Mouse (Mus musculus) ES-E14 (cell line): ENCODE results near the gene Mcm6. TPM values are rescaled to one million over a fixed set of nuclear protein-coding genes. Genes with fewer than 3 reads are reported as not detected.
"Not testable (repeated sequence)": the region's sequence is repeated elsewhere in the genome, so short reads cannot be mapped to it uniquely, and the experiment has no call there.

Experiments
- DNase-seq: peaks from one replicate; pipeline ENCODE4 v3.0.0-alpha.2; 2013; ENCODE audit warnings: low read depth, low spot score
- H3K27ac ChIP-seq: 2 replicates; pipeline ENCODE4 v1.5.1; 2012; ENCODE audit warnings: low read depth, mild to moderate bottlenecking, low read length, moderate library complexity, mixed read lengths; ENCODE audit not compliant: poor library complexity, insufficient read depth, severe bottlenecking
- H3K36me3 ChIP-seq: 2 replicates; pipeline ENCODE4 v1.6.1; 2012; ENCODE audit warnings: mild to moderate bottlenecking, low read length, moderate library complexity, mixed read lengths; ENCODE audit not compliant: control insufficient read depth, poor library complexity, insufficient read depth, severe bottlenecking
- H3K4me1 ChIP-seq, 2 experiments: fragments of 150-350 bp in 1 of 2; sonication (generic) in 1 of 2; 2 replicates each; pipeline ENCODE4 v1.6.1; 2012; ENCODE audit warnings: low read length in 2 of 2, mild to moderate bottlenecking in 1 of 2, mixed read lengths in 1 of 2; ENCODE audit not compliant: control insufficient read depth in 2 of 2, insufficient read depth in 2 of 2, poor library complexity in 1 of 2
- H3K4me3 ChIP-seq, 2 experiments: fragments of 150-350 bp in 1 of 2; sonication (generic) in 1 of 2; 2 replicates each; pipeline ENCODE4 v1.5.1; 2012; ENCODE audit warnings: low read length in 2 of 2, low read depth in 1 of 2, mild to moderate bottlenecking in 1 of 2, mixed read lengths in 1 of 2; ENCODE audit not compliant: insufficient read depth in 1 of 2, poor library complexity in 1 of 2, severe bottlenecking in 1 of 2
- H3K9ac ChIP-seq: 2 replicates; pipeline ENCODE4 v1.6.1; 2012; ENCODE audit warnings: low read depth, mild to moderate bottlenecking, low read length, mixed read lengths; ENCODE audit not compliant: poor library complexity, insufficient read depth, severe bottlenecking
- H3K9me3 ChIP-seq: fragments of 150-350 bp; sonication (generic); 2 replicates; pipeline ENCODE4 v1.6.1; 2012; ENCODE audit warnings: low read depth, mild to moderate bottlenecking, low read length; ENCODE audit not compliant: control insufficient read depth, insufficient read depth
- CHD2 ChIP-seq: IDR thresholded peaks from 2 replicates; pipeline ENCODE4 v1.6.1; 2014; ENCODE audit warnings: mild to moderate bottlenecking, low read depth, low read length, inconsistent platforms
- HCFC1 ChIP-seq: IDR thresholded peaks from 2 replicates; pipeline ENCODE4 v1.6.1; 2012; ENCODE audit warnings: low read length, inconsistent platforms, borderline replicate concordance; ENCODE audit not compliant: insufficient read depth
- MAFK ChIP-seq: IDR thresholded peaks from 2 replicates; pipeline ENCODE4 v1.6.1; 2014; ENCODE audit warnings: mild to moderate bottlenecking, low read depth, low read length, inconsistent platforms; ENCODE audit not compliant: insufficient read depth
- ZC3H11A ChIP-seq: IDR thresholded peaks from 2 replicates; pipeline ENCODE4 v1.6.1; 2012; ENCODE audit warnings: low read depth, mild to moderate bottlenecking, inconsistent platforms, low read length, borderline replicate concordance
- ZNF384 ChIP-seq: IDR thresholded peaks from 2 replicates; pipeline ENCODE4 v1.6.1; 2012; ENCODE audit warnings: low read depth, low read length, inconsistent platforms
- in situ Hi-C, 2 experiments: fragments of 600-800 bp; cut with MboI; formaldehyde crosslinking; loops; one replicate each; pipeline ENCODE4 v1.15.1; 2025; ENCODE audit warnings: low sequenced_read_pairs in 2 of 2, inconsistent platforms in 1 of 2; ENCODE audit not compliant: unreplicated experiment in 2 of 2
- total RNA-seq: library from RNA; depleted of rRNA; stranded (reverse); fragments of 300-350 nt; gene quantifications from 2 replicates; pipeline ENCODE4 v1.2.3, GENCODE M21; 2012

The Mcm6 gene
- total RNA-seq, 1 experiment = 172 TPM

DNA sequence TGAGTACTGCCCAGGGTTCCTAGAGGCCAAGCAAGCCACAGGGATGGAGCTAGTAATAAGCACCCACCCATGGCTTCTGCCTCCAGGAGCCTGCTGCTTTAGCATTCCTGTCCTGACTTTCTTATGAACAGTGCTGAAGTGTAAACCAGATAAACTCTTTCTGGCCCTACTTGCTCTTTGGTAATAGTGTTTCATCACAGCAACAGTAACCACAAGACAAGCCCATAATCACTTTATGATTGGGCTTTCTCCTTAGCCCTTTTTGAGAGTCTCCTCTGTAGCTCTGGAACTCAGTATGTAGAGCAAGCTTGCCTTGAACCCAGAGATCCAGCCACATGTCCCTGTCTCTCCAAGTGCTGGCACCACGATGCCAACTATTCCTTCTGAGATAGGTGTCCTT, 29.2 kb downstream of the Mcm6 start:
- Histone ChIP-seq H3K27ac (no peak overlapping the region), H3K4me1 (no peaks in the 10 kb centered on the region), H3K9ac (no peak overlapping the region), H3K9me3 (no peaks in the 10 kb centered on the region), H3K4me3 (no peak overlapping the region), H3K36me3 (peaks cover 23% of the 10 kb centered on the region)
- no peak for DNase-seq
- in situ Hi-C loops = no loop called here
- no peak for TF ChIP-seq CHD2
- TF ChIP-seq ZC3H11A = no peak
- no peak for TF ChIP-seq MAFK
- TF ChIP-seq ZNF384 = no peak
- no peak for TF ChIP-seq HCFC1

- Histone ChIP-seq H3K4me1 (no peaks in the 10 kb centered on the region; a peak in 1 of 4 replicates), H3K9ac (no peak within 1 kb of the TSS), H3K27ac (no peak within 1 kb of the TSS), H3K9me3 (no peaks in the 10 kb centered on the region), H3K4me3 (no peak within 1 kb of the TSS), H3K36me3 (peaks cover 11% of the 10 kb centered on the region)
- in situ Hi-C loops = no loop called here
- no peak for TF ChIP-seq ZNF384
- no peak for TF ChIP-seq ZC3H11A
- no peak for TF ChIP-seq MAFK
- no peak for TF ChIP-seq CHD2
- TF ChIP-seq HCFC1 = no peak
- no peak for DNase-seq
Measured at GRCm38 (mm10) chr1:128328218-128328617, 31.2 kb downstream of the Mcm6 start, which contains the start of gene Lct. TSS of gene Lct (minus strand) at chr1:128328318.

DNA sequence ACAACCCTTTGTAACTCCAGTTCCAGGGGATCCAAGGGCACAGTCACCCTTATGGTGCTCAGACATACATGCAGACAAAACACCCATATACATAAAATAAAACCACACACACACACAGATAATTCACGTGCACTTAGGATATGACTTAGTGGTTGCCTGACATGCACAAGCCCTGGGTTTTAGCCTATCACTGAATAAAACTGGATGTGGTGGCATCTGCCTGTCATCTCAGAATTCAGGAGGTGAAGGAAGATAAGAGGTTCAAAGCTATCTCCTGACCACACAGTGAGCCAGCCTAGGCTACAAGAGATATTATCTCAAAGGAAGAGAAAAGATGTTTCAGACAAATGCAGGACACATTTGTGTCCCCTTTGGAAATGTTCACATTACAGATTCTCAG, 32.3 kb downstream of the Mcm6 start:
- Histone ChIP-seq H3K4me3 (no peak overlapping the region), H3K27ac (no peak overlapping the region), H3K9ac (no peak overlapping the region), H3K36me3 (peaks cover 7% of the 10 kb centered on the region), H3K4me1 (no peaks in the 10 kb centered on the region; a peak in 1 of 4 replicates), H3K9me3 (no peaks in the 10 kb centered on the region)
- in situ Hi-C loops = no loop called here
- no peak for DNase-seq
- no peak for TF ChIP-seq HCFC1
- TF ChIP-seq CHD2 = no peak
- no peak for TF ChIP-seq ZC3H11A
- no peak for TF ChIP-seq MAFK
- TF ChIP-seq ZNF384 = no peak

DNA sequence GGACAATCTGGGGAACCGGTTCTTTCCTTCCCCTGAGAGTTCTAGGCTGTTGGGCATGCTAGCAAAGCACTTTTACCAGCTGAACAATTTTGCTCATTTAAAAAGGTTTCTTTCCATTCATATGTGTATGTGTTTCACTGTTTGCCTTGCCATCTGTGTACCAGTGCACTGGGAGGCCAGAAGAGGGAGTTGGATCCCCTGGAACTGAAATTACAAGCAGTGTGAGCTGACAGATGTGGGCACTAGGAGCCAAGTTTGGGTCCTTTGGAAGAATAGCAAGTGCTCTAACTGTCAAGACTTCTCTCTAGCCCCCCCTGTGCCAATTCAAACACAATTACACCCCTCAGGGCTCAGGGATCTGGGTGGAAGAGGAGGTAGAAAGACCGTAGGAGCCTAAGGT, 34.7 kb downstream of the Mcm6 start:
- no peak overlapping the region for H3K4me3 ChIP-seq
- H3K27ac ChIP-seq = no peak overlapping the region
- in situ Hi-C loops = no loop called here
- no peaks in the 10 kb centered on the region for H3K36me3 ChIP-seq
- no peaks in the 10 kb centered on the region for H3K9me3 ChIP-seq
- no peaks in the 10 kb centered on the region; a peak in 1 of 4 replicates for H3K4me1 ChIP-seq
- no peak for DNase-seq
- H3K9ac ChIP-seq = no peak overlapping the region
- TF ChIP-seq ZC3H11A = no peak

GRCm38 (mm10) chr1:128323026-128323643, 36.3 kb downstream of the Mcm6 start:
- no peaks in the 10 kb centered on the region for H3K9me3 ChIP-seq
- DNase-seq = no peak
- no peaks in the 10 kb centered on the region; a peak in 1 of 4 replicates for H3K4me1 ChIP-seq
- H3K36me3 ChIP-seq = no peaks in the 10 kb centered on the region
- in situ Hi-C loops = no loop called here
- H3K27ac ChIP-seq = no peak overlapping the region
- TF ChIP-seq ZC3H11A (no peak), MAFK (no peak), CHD2 (no peak)
- H3K4me3 ChIP-seq = no peak overlapping the region
- H3K9ac ChIP-seq = no peak overlapping the region

- H3K36me3 ChIP-seq, DNase-seq, H3K9ac ChIP-seq, H3K4me1 ChIP-seq, H3K9me3 ChIP-seq, H3K4me3 ChIP-seq, in situ Hi-C loops, H3K27ac ChIP-seq: not testable (repeated sequence)
Measured at GRCm38 (mm10) chr1:128319266-128319665, 40.2 kb downstream of the Mcm6 start.
